Mouse (Mus musculus): ENCODE data around the gene Tlr2. TPM values are rescaled to one million over a fixed set of nuclear protein-coding genes. Genes with fewer than 3 reads are reported as not detected.
"Not testable (repeated sequence)": the region's sequence is repeated elsewhere in the genome, so short reads cannot be mapped to it uniquely, and the experiment has no call there.

The Tlr2 gene
- 2.2 TPM in 2 replicates for polyA plus RNA-seq (2015; fragmentation: Nextera tagmentation; extraction: Ambion mirVana)

- peak within 1 kb of the TSS; percentile 90 for H3K4me2 ChIP-seq (ENCODE audit: low read depth, low read length)
- H3K4me1 ChIP-seq (ENCODE audit: control insufficient read depth, insufficient read depth, low read length), result no peaks in the 10 kb centered on the region
- under 1% methylated on average over 35 of the region's 35 CpGs for WGBS
- no peaks in the 10 kb centered on the region for H3K36me3 ChIP-seq (ENCODE audit: control insufficient read depth, insufficient read depth, low read length)
- peak; percentile 95 for ATAC-seq
- peak within 1 kb of the TSS; percentile 69 for H3K4me3 ChIP-seq (ENCODE audit: low read length)
- no peaks in the 10 kb centered on the region for H3K27me3 ChIP-seq (replicated peaks; ENCODE audit: control insufficient read depth, insufficient read depth, low read length)
- no peaks in the 10 kb centered on the region for H3K9me3 ChIP-seq (ENCODE audit: control insufficient read depth, low read length)
- no peak within 1 kb of the TSS for H3K27ac ChIP-seq (ENCODE audit: low read length)
- H3K9ac ChIP-seq (ENCODE audit: low read depth, low read length), result peak within 1 kb of the TSS; percentile 80
Measured at GRCm38 (mm10) chr3:83841095-83841850, at the start of gene Tlr2. Tlr2 (minus strand) TSS chr3:83841767.

- H3K27ac ChIP-seq (ENCODE audit: low read length), result no peak overlapping the region
- no peaks in the 10 kb centered on the region for H3K4me1 ChIP-seq (ENCODE audit: control insufficient read depth, insufficient read depth, low read length)
- no peaks in the 10 kb centered on the region for H3K9me3 ChIP-seq (ENCODE audit: control insufficient read depth, low read length)
- H3K36me3 ChIP-seq (ENCODE audit: control insufficient read depth, insufficient read depth, low read length), result no peaks in the 10 kb centered on the region
- 56% methylated on average over 2 of the region's 2 CpGs for WGBS
- H3K4me2 ChIP-seq (ENCODE audit: low read depth, low read length), result no peak overlapping the region
- no peaks in the 10 kb centered on the region for H3K27me3 ChIP-seq (replicated peaks; ENCODE audit: control insufficient read depth, insufficient read depth, low read length)
- no peak overlapping the region for H3K4me3 ChIP-seq (ENCODE audit: low read length)
- H3K9ac ChIP-seq (ENCODE audit: low read depth, low read length), result no peak overlapping the region
- no peak for ATAC-seq
Measured at GRCm38 (mm10) chr3:83885163-83885562, 43.6 kb upstream of the Tlr2 start.

- not testable (repeated sequence) for H3K9ac ChIP-seq (ENCODE audit: low read depth, low read length); ATAC-seq; H3K27me3 ChIP-seq (replicated peaks; ENCODE audit: control insufficient read depth, insufficient read depth, low read length); H3K9me3 ChIP-seq (ENCODE audit: control insufficient read depth, low read length); H3K4me2 ChIP-seq (ENCODE audit: low read depth, low read length); H3K36me3 ChIP-seq (ENCODE audit: control insufficient read depth, insufficient read depth, low read length); H3K27ac ChIP-seq (ENCODE audit: low read length); H3K4me3 ChIP-seq (ENCODE audit: low read length); H3K4me1 ChIP-seq (ENCODE audit: control insufficient read depth, insufficient read depth, low read length)
- 89% methylated on average over 5 of the region's 5 CpGs for WGBS
Measured at GRCm38 (mm10) chr3:83879261-83880050, 37.9 kb upstream of the Tlr2 start.

GRCm38 (mm10) chr3:83878801-83879200 is 37.2 kb upstream of the Tlr2 start:
- Histone ChIP-seq H3K36me3 (ENCODE audit: control insufficient read depth, insufficient read depth, low read length) (no peaks in the 10 kb centered on the region), H3K9ac (ENCODE audit: low read depth, low read length) (no peak overlapping the region), H3K9me3 (ENCODE audit: control insufficient read depth, low read length) (no peaks in the 10 kb centered on the region), H3K4me1 (ENCODE audit: control insufficient read depth, insufficient read depth, low read length) (no peaks in the 10 kb centered on the region), H3K4me2 (ENCODE audit: low read depth, low read length) (no peak overlapping the region), H3K4me3 (ENCODE audit: low read length) (no peak overlapping the region), H3K27me3 (replicated peaks; ENCODE audit: control insufficient read depth, insufficient read depth, low read length) (no peaks in the 10 kb centered on the region), H3K27ac (ENCODE audit: low read length) (no peak overlapping the region)
- no peak for ATAC-seq
- 98% methylated on average over 4 of the region's 4 CpGs for WGBS

GRCm38 (mm10) chr3:83876299-83876698 is 34.7 kb upstream of the Tlr2 start:
- ATAC-seq, result no peak
- Histone ChIP-seq H3K9me3 (ENCODE audit: control insufficient read depth, low read length) (no peaks in the 10 kb centered on the region), H3K9ac (ENCODE audit: low read depth, low read length) (no peak overlapping the region), H3K4me2 (ENCODE audit: low read depth, low read length) (no peak overlapping the region), H3K36me3 (ENCODE audit: control insufficient read depth, insufficient read depth, low read length) (no peaks in the 10 kb centered on the region), H3K4me3 (ENCODE audit: low read length) (no peak overlapping the region), H3K27me3 (replicated peaks; ENCODE audit: control insufficient read depth, insufficient read depth, low read length) (no peaks in the 10 kb centered on the region), H3K4me1 (ENCODE audit: control insufficient read depth, insufficient read depth, low read length) (no peaks in the 10 kb centered on the region), H3K27ac (ENCODE audit: low read length) (no peak overlapping the region)
- WGBS, result 66% methylated on average over 4 of the region's 4 CpGs

GRCm38 (mm10) chr3:83875078-83875477 is 33.5 kb upstream of the Tlr2 start:
- not testable (repeated sequence) for H3K36me3 ChIP-seq (ENCODE audit: control insufficient read depth, insufficient read depth, low read length); H3K9me3 ChIP-seq (ENCODE audit: control insufficient read depth, low read length); H3K4me3 ChIP-seq (ENCODE audit: low read length); H3K27me3 ChIP-seq (replicated peaks; ENCODE audit: control insufficient read depth, insufficient read depth, low read length); H3K4me1 ChIP-seq (ENCODE audit: control insufficient read depth, insufficient read depth, low read length); ATAC-seq; H3K4me2 ChIP-seq (ENCODE audit: low read depth, low read length); H3K27ac ChIP-seq (ENCODE audit: low read length); H3K9ac ChIP-seq (ENCODE audit: low read depth, low read length)
- WGBS, result 91% methylated on average over 2 of the region's 2 CpGs

GRCm38 (mm10) chr3:83872853-83873252 is 31.3 kb upstream of the Tlr2 start:
- 93% methylated on average over 2 of the region's 2 CpGs for WGBS
- ATAC-seq; H3K9ac ChIP-seq (ENCODE audit: low read depth, low read length); H3K36me3 ChIP-seq (ENCODE audit: control insufficient read depth, insufficient read depth, low read length); H3K27ac ChIP-seq (ENCODE audit: low read length); H3K27me3 ChIP-seq (replicated peaks; ENCODE audit: control insufficient read depth, insufficient read depth, low read length); H3K4me2 ChIP-seq (ENCODE audit: low read depth, low read length); H3K4me3 ChIP-seq (ENCODE audit: low read length); H3K4me1 ChIP-seq (ENCODE audit: control insufficient read depth, insufficient read depth, low read length); H3K9me3 ChIP-seq (ENCODE audit: control insufficient read depth, low read length): not testable (repeated sequence)

- H3K4me3 ChIP-seq (ENCODE audit: low read length); H3K4me1 ChIP-seq (ENCODE audit: control insufficient read depth, insufficient read depth, low read length); H3K27ac ChIP-seq (ENCODE audit: low read length); H3K9me3 ChIP-seq (ENCODE audit: control insufficient read depth, low read length); H3K27me3 ChIP-seq (replicated peaks; ENCODE audit: control insufficient read depth, insufficient read depth, low read length); H3K9ac ChIP-seq (ENCODE audit: low read depth, low read length); ATAC-seq; H3K36me3 ChIP-seq (ENCODE audit: control insufficient read depth, insufficient read depth, low read length); H3K4me2 ChIP-seq (ENCODE audit: low read depth, low read length): not testable (repeated sequence)
- 93% methylated on average over 4 of the region's 4 CpGs for WGBS
Measured at GRCm38 (mm10) chr3:83871962-83872361, 30.4 kb upstream of the Tlr2 start.

GRCm38 (mm10) chr3:83871559-83871958 is 30.0 kb upstream of the Tlr2 start:
- H3K4me3 ChIP-seq (ENCODE audit: low read length); H3K9me3 ChIP-seq (ENCODE audit: control insufficient read depth, low read length); H3K36me3 ChIP-seq (ENCODE audit: control insufficient read depth, insufficient read depth, low read length); H3K4me1 ChIP-seq (ENCODE audit: control insufficient read depth, insufficient read depth, low read length); ATAC-seq; H3K27ac ChIP-seq (ENCODE audit: low read length); H3K9ac ChIP-seq (ENCODE audit: low read depth, low read length); H3K27me3 ChIP-seq (replicated peaks; ENCODE audit: control insufficient read depth, insufficient read depth, low read length); H3K4me2 ChIP-seq (ENCODE audit: low read depth, low read length): not testable (repeated sequence)
- 90% methylated on average over 7 of the region's 7 CpGs for WGBS

All from intestine, embryonic 16.5 days (tissue).